Mouse (Mus musculus) forebrain, embryonic 10.5 days (tissue): ENCODE results near the gene Fdps. TPM values are rescaled to one million over a fixed set of nuclear protein-coding genes. Genes with fewer than 3 reads are reported as not detected.
A peak's percentile ranks its signal among the peaks of the same experiment; 100 is the strongest.

Source experiments
- DNase-seq: peaks from one replicate; pipeline ENCODE4 v3.0.0-alpha.2; 2017; ENCODE audit warnings: low spot score; ENCODE audit errors: extremely low spot score
- H3K27ac ChIP-seq: fragments of 300-500 bp; sonication (generic); 2 replicates; pipeline ENCODE4 v1.5.1; 2016; ENCODE audit warnings: mild to moderate bottlenecking
- H3K27me3 ChIP-seq: fragments of 300-500 bp; sonication (generic); 2 replicates; pipeline ENCODE4 v1.6.1; 2016; ENCODE audit warnings: mild to moderate bottlenecking; ENCODE audit not compliant: poor library complexity, severe bottlenecking
- H3K36me3 ChIP-seq: fragments of 300-500 bp; sonication (generic); replicated peaks from 2 replicates; pipeline ENCODE4 v1.6.1; 2016; ENCODE audit warnings: mild to moderate bottlenecking, moderate library complexity
- H3K4me1 ChIP-seq: fragments of 300-500 bp; sonication (generic); 2 replicates; pipeline ENCODE4 v1.6.1; 2016
- H3K4me3 ChIP-seq: fragments of 300-500 bp; sonication (generic); 2 replicates; pipeline ENCODE4 v1.5.1; 2016; ENCODE audit warnings: mild to moderate bottlenecking, moderate library complexity
- H3K9me3 ChIP-seq: fragments of 300-500 bp; sonication (generic); 2 replicates; pipeline ENCODE4 v1.6.1; 2016; ENCODE audit warnings: mild to moderate bottlenecking, moderate library complexity
- WGBS: fragments of 180-500 bp; shearing (Covaris S2); methylation state at CpG from one replicate; pipeline ENCODE4 v1.1.7; 2016; 5-methylcytosine and 5-hydroxymethylcytosine counted together
- polyA plus RNA-seq: library from polyadenylated mRNA; unstranded; fragments of >200 nt; fragmentation: Nextera tagmentation; extraction: Ambion mirVana; gene quantifications from 2 replicates; pipeline ENCODE4 v1.2.1, GENCODE M21; 2016

The Fdps gene
- polyA plus RNA-seq, 1 experiment from 2014 or later, result 359 TPM

- no peak for DNase-seq
- 93% methylated on average over 9 of the region's 9 CpGs for WGBS
- Histone ChIP-seq H3K27ac (no peak overlapping the region), H3K36me3 (peaks cover 94% of the 10 kb centered on the region), H3K9me3 (no peaks in the 10 kb centered on the region), H3K4me1 (no peaks in the 10 kb centered on the region), H3K4me3 (no peak overlapping the region), H3K27me3 (no peaks in the 10 kb centered on the region)
These were observed 24.4 kb downstream of the Fdps start for GRCm38 (mm10) chr3:89077383-89077782.

GRCm38 (mm10) chr3:89067265-89067664 is 34.5 kb downstream of the Fdps start:
- no peak for DNase-seq
- H3K36me3 ChIP-seq, result peaks cover 99% of the 10 kb centered on the region

GRCm38 (mm10) chr3:89061696-89062095 is 40.1 kb downstream of the Fdps start:
- Histone ChIP-seq H3K9me3 (no peaks in the 10 kb centered on the region), H3K36me3 (peaks cover 98% of the 10 kb centered on the region), H3K27me3 (no peaks in the 10 kb centered on the region), H3K4me1 (peaks cover 4% of the 10 kb centered on the region; the same call in 1 of the 2 replicates), H3K4me3 (no peak overlapping the region), H3K27ac (no peak overlapping the region)
- WGBS, result 56% methylated on average over 3 of the region's 3 CpGs
- no peak for DNase-seq

More at GRCm38 (mm10) chr3:89067265-89067664, 34.5 kb downstream of the Fdps start:
- H3K27me3 ChIP-seq, result no peaks in the 10 kb centered on the region
- no peaks in the 10 kb centered on the region for H3K4me1 ChIP-seq
- no peaks in the 10 kb centered on the region for H3K9me3 ChIP-seq
- no peak overlapping the region for H3K4me3 ChIP-seq
- H3K27ac ChIP-seq, result no peak overlapping the region

GRCm38 (mm10) chr3:89058783-89059182 is 43.0 kb downstream of the Fdps start:
- Histone ChIP-seq H3K27ac (no peak overlapping the region), H3K4me3 (no peak overlapping the region), H3K4me1 (peaks cover 4% of the 10 kb centered on the region; the same call in 1 of the 2 replicates), H3K36me3 (peaks cover 99% of the 10 kb centered on the region), H3K9me3 (no peaks in the 10 kb centered on the region), H3K27me3 (no peaks in the 10 kb centered on the region)
- DNase-seq, result peak; percentile 20
- WGBS, result 87% methylated on average over 3 of the region's 3 CpGs

GRCm38 (mm10) chr3:89058361-89058760 is 43.4 kb downstream of the Fdps start:
- H3K4me3 ChIP-seq, result no peak overlapping the region
- WGBS, result 93% methylated on average over 9 of the region's 9 CpGs
- peaks cover 99% of the 10 kb centered on the region for H3K36me3 ChIP-seq
- peaks cover 4% of the 10 kb centered on the region; the same call in 1 of the 2 replicates for H3K4me1 ChIP-seq
- DNase-seq, result no peak
- H3K27me3 ChIP-seq, result no peaks in the 10 kb centered on the region
- no peaks in the 10 kb centered on the region for H3K9me3 ChIP-seq
- H3K27ac ChIP-seq, result no peak overlapping the region

Other genes starting within 250 kb of the Fdps start
- 70.0 and 70.2 TPM in 2 replicates for gene Msto1, start 188.0 kb downstream of the Fdps start, polyA plus RNA-seq
- gene Ash1l, start 151.3 kb downstream of the Fdps start, polyA plus RNA-seq, result 14.2 and 15.2 TPM in 2 replicates
- 133 and 135 TPM in 2 replicates for gene Dap3, start 150.8 kb downstream of the Fdps start, polyA plus RNA-seq
- 12.4 and 13.7 TPM in 2 replicates for gene Rusc1, start 8.6 kb downstream of the Fdps start, polyA plus RNA-seq
- gene Gm43738, start 860 bp downstream of the Fdps start, polyA plus RNA-seq, result not detected in 2 replicates
- 4.5 and 5.6 TPM in 2 replicates for gene Pklr, start 34.2 kb upstream of the Fdps start, polyA plus RNA-seq
- gene Hcn3, start 58.2 kb upstream of the Fdps start, polyA plus RNA-seq, result 4.8 and 5.5 TPM in 2 replicates
- 33.7 and 34.2 TPM in 2 replicates for gene Clk2, start 62.8 kb upstream of the Fdps start, polyA plus RNA-seq
- 100 and 103 TPM in 2 replicates for gene Scamp3, start 75.5 kb upstream of the Fdps start, polyA plus RNA-seq
- gene Fam189b, start 81.2 kb upstream of the Fdps start, polyA plus RNA-seq, result 25.1 and 25.6 TPM in 2 replicates
- 34.2 and 34.7 TPM in 2 replicates for gene Gba, start 101.0 kb upstream of the Fdps start, polyA plus RNA-seq
- 65.8 and 78.2 TPM in 2 replicates for gene Thbs3, start 113.2 kb upstream of the Fdps start, polyA plus RNA-seq
- gene Mtx1, start 125.1 kb upstream of the Fdps start, polyA plus RNA-seq, result 227 and 242 TPM in 2 replicates
- gene Muc1, start 127.1 kb upstream of the Fdps start, polyA plus RNA-seq, result 1.7 and 1.8 TPM in 2 replicates
- gene Krtcap2, start 144.0 kb upstream of the Fdps start, polyA plus RNA-seq, result 260 and 275 TPM in 2 replicates
- gene Trim46, start 144.3 kb upstream of the Fdps start, polyA plus RNA-seq, result 4.4 and 5.4 TPM in 2 replicates
- 76.7 and 78.6 TPM in 2 replicates for gene Dpm3, start 157.4 kb upstream of the Fdps start, polyA plus RNA-seq
- 25.1 and 26.0 TPM in 2 replicates for gene Slc50a1, start 168.6 kb upstream of the Fdps start, polyA plus RNA-seq
- 12.9 and 13.2 TPM in 2 replicates for gene Efna1, start 179.2 kb upstream of the Fdps start, polyA plus RNA-seq
- gene Efna3, start 221.0 kb upstream of the Fdps start, polyA plus RNA-seq, result 3.0 and 4.0 TPM in 2 replicates
- 27.6 and 28.7 TPM in 2 replicates for gene Efna4, start 236.1 kb upstream of the Fdps start, polyA plus RNA-seq
- 32.1 and 39.5 TPM in 2 replicates for gene Adam15, start 248.0 kb upstream of the Fdps start, polyA plus RNA-seq